Mouse (Mus musculus) macrophage (primary cell): ENCODE results near the gene Mfsd4b4. TPM values are rescaled to one million over a fixed set of nuclear protein-coding genes. Genes with fewer than 3 reads are reported as not detected.

Source experiments
- polyA plus RNA-seq: library from polyadenylated mRNA; stranded (reverse); fragments of 250-400 nt; gene quantifications from 3 replicates; pipeline ENCODE4 v1.2.4, GENCODE M21; 2018; ENCODE audit warnings: inconsistent platforms

Mfsd4b4 gene
- polyA plus RNA-seq, 1 experiment from 2014 or later = 4.5 TPM

Other genes with a start within 250 kb of the Mfsd4b4 start
- 9.9 to 11.3 TPM (median 9.9 TPM) in 3 replicates for gene Rev3l, start 167.1 kb downstream of the Mfsd4b4 start, polyA plus RNA-seq
- gene Mfsd4b2, start 27.7 kb upstream of the Mfsd4b4 start, polyA plus RNA-seq = not detected in 3 replicates
- gene Mfsd4b3, start 60.9 kb upstream of the Mfsd4b4 start, polyA plus RNA-seq = 1.5 to 2.7 TPM (median 2.0 TPM) in 3 replicates
- gene Mfsd4b5, start 87.4 kb upstream of the Mfsd4b4 start, polyA plus RNA-seq = 0.06 to 0.16 TPM (median 0.14 TPM) in 3 replicates
- not detected in 3 replicates for gene Mfsd4b1, start 126.0 kb upstream of the Mfsd4b4 start, polyA plus RNA-seq
- gene Slc16a10, start 243.0 kb upstream of the Mfsd4b4 start, polyA plus RNA-seq = 22.9 to 56.7 TPM (median 32.9 TPM) in 3 replicates